Mouse (Mus musculus) ovary, postnatal 14 days (tissue): ENCODE results near the gene Camk2g.
"Not testable (repeated sequence)": the region's sequence is repeated elsewhere in the genome, so short reads cannot be mapped to it uniquely, and the experiment has no call there.

Experiments used
- DNase-seq: peaks from one replicate; pipeline ENCODE4 v3.0.0; 2022; ENCODE audit warnings: low spot score

Gene Camk2g

DNA sequence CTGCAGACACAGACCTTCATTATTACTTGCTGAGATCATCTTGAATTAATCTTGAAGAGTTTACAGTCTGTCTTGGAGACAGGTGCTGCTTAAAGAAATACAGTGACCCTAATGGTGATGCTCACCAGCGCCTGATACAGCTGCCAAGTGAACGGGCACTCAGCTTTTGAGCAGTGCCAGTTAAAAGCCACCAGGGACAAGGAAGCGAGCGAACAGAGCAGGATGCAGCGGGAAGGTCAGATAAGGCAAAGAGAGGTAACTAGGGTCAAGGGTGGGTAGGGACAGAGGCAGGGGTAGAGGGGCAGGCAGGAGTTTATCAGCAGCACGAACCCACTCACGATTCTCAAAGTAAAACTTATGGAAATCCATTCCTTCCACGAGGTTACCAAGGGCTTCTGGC lies 55.4 kb downstream of the Camk2g start:
- no peak for DNase-seq

DNA sequence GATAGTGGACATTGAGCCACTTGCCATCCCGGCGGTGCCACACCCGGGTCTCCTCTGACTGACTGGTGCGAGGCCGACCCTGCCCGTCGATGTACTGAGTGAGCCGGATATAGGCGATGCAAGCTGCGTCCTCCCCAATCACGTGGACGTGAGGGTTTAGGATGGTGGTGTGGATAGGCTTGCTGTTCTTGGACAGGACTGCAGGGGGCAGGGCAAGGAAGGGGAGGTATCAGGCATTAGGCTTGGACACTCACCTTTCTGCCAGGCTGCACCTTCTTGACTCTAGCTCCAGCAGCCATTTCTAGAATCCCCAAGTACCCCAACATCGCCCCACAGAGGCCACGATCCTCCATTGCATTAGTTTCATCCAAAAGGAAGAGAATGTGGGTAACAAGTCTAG lies 56.6 kb downstream of the Camk2g start:
- peak; percentile 46 for DNase-seq

GRCm38 (mm10) chr14:20735892-20736390 lies 57.9 kb downstream of the Camk2g start:
- no peak for DNase-seq

DNA sequence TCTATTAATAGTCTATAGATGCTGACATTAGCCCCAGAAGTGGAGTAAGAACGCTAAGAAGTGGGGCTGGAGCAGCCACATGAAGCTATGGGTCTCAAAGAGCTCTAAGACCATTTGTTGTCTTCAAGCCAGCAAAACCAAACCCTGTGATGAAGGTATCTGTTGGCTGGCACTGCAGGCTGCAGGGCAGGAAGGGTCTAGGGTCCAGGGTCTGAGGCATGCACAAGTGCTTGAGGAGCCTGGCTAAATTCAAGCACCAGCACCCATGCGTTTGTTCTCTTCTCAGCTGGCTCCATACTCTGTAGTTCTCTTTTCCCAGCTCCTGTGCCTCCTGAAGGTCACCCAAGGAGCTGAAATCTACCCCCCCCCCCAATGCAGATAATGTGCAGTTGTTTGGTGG lies 58.8 kb downstream of the Camk2g start:
- DNase-seq = no peak

DNA sequence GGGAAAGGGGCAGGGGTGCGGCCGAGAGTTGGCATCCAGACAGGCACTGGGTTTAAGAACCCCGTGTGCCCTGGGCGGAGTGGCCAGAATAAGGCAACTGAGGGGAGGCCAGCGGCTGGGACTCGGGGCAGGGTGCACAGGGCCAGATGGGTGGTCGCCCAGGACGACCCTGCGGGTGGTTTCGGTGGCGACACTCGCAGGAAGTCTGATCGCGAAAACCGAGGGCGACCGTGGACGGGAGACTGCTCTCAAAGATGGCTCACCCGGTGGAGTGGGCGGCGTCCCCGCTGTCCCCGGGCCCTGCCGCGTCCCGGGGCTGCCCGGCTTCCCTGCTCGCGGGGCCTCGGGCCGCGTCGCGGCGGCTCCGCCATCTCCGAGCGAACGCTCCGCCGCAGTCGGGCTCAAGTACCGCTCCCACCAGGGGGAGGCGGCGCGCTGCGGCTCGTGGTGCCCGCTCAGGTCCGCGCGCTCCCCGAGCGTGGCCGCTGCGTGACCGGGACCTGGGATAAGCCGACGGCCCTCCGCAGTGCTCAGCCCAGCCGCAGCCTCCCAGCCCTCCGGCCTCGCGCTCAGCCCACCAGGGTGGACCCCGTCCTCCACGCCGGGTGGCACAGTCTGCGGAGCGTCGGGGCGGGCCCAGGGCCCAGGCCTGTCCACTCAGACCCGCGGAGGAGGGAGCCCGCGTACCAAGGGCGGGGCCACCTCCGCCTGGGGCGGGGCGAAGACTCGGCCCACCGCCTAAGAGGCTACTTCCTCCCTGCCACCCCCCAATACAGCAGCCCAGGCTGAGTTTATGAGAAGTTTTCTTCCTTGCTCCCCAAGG lies 59.7 kb downstream of the Camk2g start, which contains the start of gene Ndst2:
Ndst2 (minus strand) TSS at position 611 of the 823 bp plus-strand sequence.
- DNase-seq = peak; percentile 86

GRCm38 (mm10) chr14:20733041-20733951 lies 60.6 kb downstream of the Camk2g start:
- DNase-seq = no peak

GRCm38 (mm10) chr14:20730853-20731602 lies 62.9 kb downstream of the Camk2g start:
- DNase-seq = no peak

- no peak for DNase-seq
These were observed 64.0 kb downstream of the Camk2g start for GRCm38 (mm10) chr14:20729871-20730270.

DNA sequence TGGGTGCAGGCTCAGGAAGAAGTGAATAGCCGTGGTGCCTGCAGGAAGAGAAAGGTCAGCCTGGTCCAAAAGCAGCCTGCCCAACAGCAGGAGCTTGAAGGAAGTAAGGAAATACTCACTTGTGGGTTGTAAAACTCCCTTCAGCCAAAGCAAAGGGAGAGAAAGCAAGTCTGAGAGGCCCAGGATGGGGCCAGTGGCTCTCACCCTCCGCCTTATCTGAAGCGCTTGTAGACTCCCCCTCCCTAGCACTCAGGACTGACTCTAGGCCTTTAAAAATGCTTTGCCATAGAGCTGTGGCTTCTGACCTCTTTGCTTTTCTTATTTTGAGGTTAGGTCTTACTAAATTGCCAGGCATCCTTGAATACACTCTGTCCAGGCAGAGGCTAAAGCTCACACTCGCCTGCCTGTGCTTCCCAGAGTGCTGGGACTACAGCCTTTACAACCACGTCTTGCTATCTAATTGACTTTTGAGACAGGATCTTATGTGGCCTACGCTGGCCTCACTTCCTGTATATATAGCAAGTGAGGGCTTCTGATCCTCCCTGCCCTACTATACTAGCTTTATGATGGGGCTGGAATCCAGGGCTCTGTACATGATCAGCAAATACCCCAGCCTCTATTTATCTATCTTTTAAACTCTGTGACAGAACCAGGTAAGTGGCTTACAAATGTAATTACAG lies 68.1 kb downstream of the Camk2g start:
- no peak for DNase-seq

- DNase-seq = peak; percentile 57
These were observed 69.8 kb downstream of the Camk2g start for GRCm38 (mm10) chr14:20724043-20724442.

- no peak for DNase-seq
These were observed 70.9 kb downstream of the Camk2g start for GRCm38 (mm10) chr14:20723006-20723405.

DNA sequence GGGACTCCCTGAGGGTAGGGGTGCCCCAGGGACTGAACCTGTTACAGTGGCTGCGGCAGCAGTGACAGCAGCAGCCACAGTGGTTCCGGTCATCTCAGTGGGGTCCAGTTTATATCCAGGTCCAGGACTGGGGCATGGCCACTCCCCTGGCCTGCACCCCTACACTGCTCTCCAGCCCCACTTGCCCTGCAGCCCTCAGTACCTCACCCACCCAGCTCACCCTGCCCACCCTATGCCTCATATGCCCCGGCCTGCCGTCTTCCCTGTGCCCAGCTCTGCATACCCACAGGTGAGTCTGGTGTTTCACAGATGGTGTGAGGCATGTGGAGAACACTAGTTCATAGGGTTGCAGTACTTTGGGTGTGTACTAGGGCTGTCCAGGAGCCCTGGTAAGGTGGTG lies 72.5 kb downstream of the Camk2g start:
- DNase-seq = no peak

- no peak for DNase-seq
These were observed 74.1 kb downstream of the Camk2g start for GRCm38 (mm10) chr14:20719767-20720166.

DNA sequence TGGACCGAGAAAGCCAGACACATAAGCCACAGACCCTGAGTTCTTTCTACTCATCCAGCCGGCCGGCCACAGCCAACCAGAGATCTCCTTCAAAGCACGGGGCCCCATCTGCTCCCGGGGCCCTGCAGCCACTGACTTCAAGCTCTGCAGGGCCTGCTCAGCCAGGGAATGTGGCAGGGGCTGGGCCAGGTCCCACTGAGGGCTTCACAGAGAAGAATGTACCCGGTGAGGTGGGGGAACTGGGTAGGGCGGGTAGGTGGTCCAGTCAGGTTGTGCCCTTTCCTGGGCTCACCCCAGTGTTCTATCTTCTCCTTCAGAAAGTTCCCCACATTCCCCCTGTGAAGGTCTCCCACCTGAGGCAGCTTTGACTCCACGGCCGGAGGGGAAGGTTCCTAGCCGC lies 75.4 kb downstream of the Camk2g start:
- DNase-seq = no peak

GRCm38 (mm10) chr14:20713832-20714231 lies 80.1 kb downstream of the Camk2g start:
- DNase-seq = no peak

GRCm38 (mm10) chr14:20708239-20708638 lies 85.6 kb downstream of the Camk2g start:
- DNase-seq = no peak

DNA sequence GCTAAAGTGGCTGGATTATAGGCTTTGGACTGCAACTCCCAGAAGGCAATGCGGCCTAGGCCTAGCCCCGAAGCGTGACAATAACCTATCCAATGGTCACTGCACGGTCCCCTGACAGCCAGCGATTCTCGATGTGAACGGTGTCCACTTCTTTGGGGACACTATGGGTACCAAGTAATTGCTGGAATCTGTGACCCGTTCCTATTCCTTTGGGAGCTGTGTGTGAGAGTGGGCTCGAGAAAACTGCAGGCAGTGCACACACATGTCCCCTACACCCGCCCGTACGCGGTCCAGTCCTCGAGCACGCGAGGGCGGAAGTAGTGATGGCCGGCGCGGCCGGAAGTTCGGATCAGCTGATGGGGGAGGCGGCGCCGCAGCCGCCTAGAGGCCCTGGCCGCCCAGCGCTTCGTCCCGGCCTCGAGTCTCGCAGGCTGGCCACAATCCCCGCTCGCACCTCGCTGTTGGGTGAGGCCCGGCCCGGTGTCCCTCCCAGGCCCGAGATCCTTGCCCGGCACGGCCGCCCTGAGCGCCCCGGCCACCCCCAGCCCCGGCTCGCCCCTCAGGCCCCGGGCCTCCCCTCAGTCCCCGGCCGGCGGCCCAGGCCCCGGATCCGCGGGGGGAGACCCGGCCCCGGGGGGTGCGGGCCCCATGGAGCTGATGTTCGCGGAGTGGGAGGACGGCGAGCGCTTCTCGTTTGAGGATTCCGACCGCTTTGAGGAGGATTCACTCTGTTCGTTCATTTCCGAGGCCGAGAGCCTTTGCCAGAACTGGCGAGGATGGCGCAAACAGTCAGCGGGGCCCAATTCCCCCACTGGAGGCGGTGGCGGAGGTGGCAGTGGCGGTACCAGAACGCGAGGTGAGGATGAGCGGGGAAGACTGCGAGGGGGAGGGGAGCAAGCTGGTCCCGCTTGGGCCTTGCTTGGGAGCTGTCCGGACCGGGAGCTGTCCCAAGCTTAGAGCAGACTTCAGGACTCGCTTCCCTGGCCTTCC lies 86.4 kb downstream of the Camk2g start, which contains the start of gene Zswim8:
Zswim8 (plus strand) TSS at position 352 of the 990 bp plus-strand sequence.
- peak; percentile 80 for DNase-seq

DNA sequence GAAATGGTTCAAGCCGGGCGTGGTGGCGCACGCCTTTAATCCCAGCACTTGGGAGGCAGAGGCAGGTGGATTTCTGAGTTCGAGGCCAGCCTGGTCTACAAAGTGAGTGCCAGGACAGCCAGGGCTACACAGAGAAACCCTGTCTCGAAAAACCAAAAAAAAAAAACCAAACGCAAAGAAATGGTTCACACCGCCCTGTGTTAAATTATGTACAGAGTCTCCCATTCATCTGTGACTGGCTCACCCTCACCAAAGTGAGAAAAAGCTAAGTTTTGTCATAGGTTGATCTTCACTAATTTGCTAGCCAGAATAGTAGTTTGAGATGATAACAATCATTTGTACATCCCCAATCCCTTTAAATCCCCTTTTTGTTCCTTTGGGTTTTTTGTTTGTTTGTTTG lies 90.4 kb downstream of the Camk2g start:
- DNase-seq = not testable (repeated sequence)

DNA sequence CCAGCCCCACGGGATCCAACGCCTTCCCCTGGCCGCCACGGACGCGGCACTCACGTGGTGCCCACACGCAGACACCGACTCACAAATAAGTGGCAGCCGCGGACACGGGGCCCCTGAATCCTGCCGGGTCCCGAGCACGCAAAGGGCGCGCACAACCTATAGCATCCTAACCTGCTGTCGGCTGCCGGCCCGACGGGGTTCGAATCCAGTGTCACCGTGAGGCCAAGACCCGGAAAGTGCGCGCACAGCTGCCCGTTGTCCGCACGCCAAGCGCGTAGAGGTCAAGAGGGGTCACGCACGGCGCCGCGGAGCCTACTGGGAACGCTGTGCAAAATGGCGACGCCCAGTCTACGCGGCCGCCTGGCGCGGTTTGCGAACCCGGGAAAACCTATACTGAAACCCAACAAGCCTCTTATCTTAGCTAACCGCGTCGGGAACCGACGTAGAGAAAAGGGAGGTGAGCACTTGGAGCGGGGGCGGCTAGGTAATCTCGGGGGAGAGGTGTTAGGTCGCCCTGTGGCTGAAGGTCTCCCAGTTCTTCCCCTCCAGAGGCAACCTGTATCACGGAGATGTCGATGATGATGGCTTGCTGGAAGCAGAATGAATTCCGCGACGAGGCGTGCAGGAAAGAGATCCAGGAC lies 91.0 kb downstream of the Camk2g start, which contains the start of gene Chchd1:
Chchd1 (plus strand) TSS at position 266 of the 641 bp plus-strand sequence.
- peak; percentile 92 for DNase-seq
